Mouse (Mus musculus): ENCODE data around the gene Gm13420. TPM values are rescaled to one million over a fixed set of nuclear protein-coding genes. Genes with fewer than 3 reads are reported as not detected.
"Not testable (repeated sequence)": the region's sequence is repeated elsewhere in the genome, so short reads cannot be mapped to it uniquely, and the experiment has no call there.

Gm13420 gene
- polyA plus RNA-seq, 1 experiment from 2014 or later, result 0.25 TPM

GRCm38 (mm10) chr2:29716143-29716542, 35.3 kb downstream of the Gm13420 start:
- Histone ChIP-seq H3K9ac (replicated peaks; ENCODE audit: low read length) (no peak overlapping the region), H3K27ac (replicated peaks; ENCODE audit: low read depth, low read length) (no peak overlapping the region)
- 32% methylated on average over 7 of the region's 7 CpGs for WGBS

GRCm38 (mm10) chr2:29714127-29714526, 37.4 kb downstream of the Gm13420 start:
- WGBS, result 93% methylated on average over 5 of the region's 5 CpGs
- Histone ChIP-seq H3K36me3 (replicated peaks; ENCODE audit: control insufficient read depth, insufficient read depth, low read depth, low read length) (no peaks in the 10 kb centered on the region; the same call in 1 of the 2 replicates), H3K4me2 (ENCODE audit: low read depth, low read length) (no peak overlapping the region), H3K9me3 (replicated peaks; ENCODE audit: control insufficient read depth, low read length) (no peaks in the 10 kb centered on the region), H3K27ac (replicated peaks; ENCODE audit: low read depth, low read length) (no peak overlapping the region), H3K4me1 (ENCODE audit: control insufficient read depth, insufficient read depth, low read length) (no peaks in the 10 kb centered on the region), H3K27me3 (ENCODE audit: control insufficient read depth, insufficient read depth, low read length) (no peaks in the 10 kb centered on the region), H3K9ac (replicated peaks; ENCODE audit: low read length) (no peak overlapping the region), H3K4me3 (ENCODE audit: low read depth, low read length) (no peak overlapping the region)
- ATAC-seq (replicated peaks; ENCODE audit: insufficient number of reproducible peaks, low FRiP score, low TSS enrichment, low read depth) (no peak), DNase-seq (ENCODE audit: low spot score) (no peak)

More at GRCm38 (mm10) chr2:29716143-29716542, 35.3 kb downstream of the Gm13420 start:
- Histone ChIP-seq H3K9me3 (replicated peaks; ENCODE audit: control insufficient read depth, low read length) (no peaks in the 10 kb centered on the region), H3K4me1 (ENCODE audit: control insufficient read depth, insufficient read depth, low read length) (no peaks in the 10 kb centered on the region), H3K27me3 (ENCODE audit: control insufficient read depth, insufficient read depth, low read length) (no peaks in the 10 kb centered on the region), H3K36me3 (replicated peaks; ENCODE audit: control insufficient read depth, insufficient read depth, low read depth, low read length) (no peaks in the 10 kb centered on the region; the same call in 1 of the 2 replicates), H3K4me3 (ENCODE audit: low read depth, low read length) (no peak overlapping the region), H3K4me2 (ENCODE audit: low read depth, low read length) (no peak overlapping the region)
- DNase-seq (ENCODE audit: low spot score) (no peak), ATAC-seq (replicated peaks; ENCODE audit: insufficient number of reproducible peaks, low FRiP score, low TSS enrichment, low read depth) (no peak)

GRCm38 (mm10) chr2:29713501-29713900, 38.0 kb downstream of the Gm13420 start:
- Histone ChIP-seq H3K36me3 (replicated peaks; ENCODE audit: control insufficient read depth, insufficient read depth, low read depth, low read length) (no peaks in the 10 kb centered on the region; the same call in 1 of the 2 replicates), H3K4me2 (ENCODE audit: low read depth, low read length) (no peak overlapping the region), H3K9me3 (replicated peaks; ENCODE audit: control insufficient read depth, low read length) (no peaks in the 10 kb centered on the region), H3K4me1 (ENCODE audit: control insufficient read depth, insufficient read depth, low read length) (no peaks in the 10 kb centered on the region), H3K27ac (replicated peaks; ENCODE audit: low read depth, low read length) (no peak overlapping the region), H3K27me3 (ENCODE audit: control insufficient read depth, insufficient read depth, low read length) (no peaks in the 10 kb centered on the region), H3K9ac (replicated peaks; ENCODE audit: low read length) (no peak overlapping the region), H3K4me3 (ENCODE audit: low read depth, low read length) (no peak overlapping the region)
- no peak for ATAC-seq (replicated peaks; ENCODE audit: insufficient number of reproducible peaks, low FRiP score, low TSS enrichment, low read depth)
- WGBS, result 100% methylated on average over 1 of the region's 2 CpGs
- DNase-seq (ENCODE audit: low spot score), result no peak

GRCm38 (mm10) chr2:29711877-29712276, 39.6 kb downstream of the Gm13420 start:
- Histone ChIP-seq H3K4me2 (ENCODE audit: low read depth, low read length) (no peak overlapping the region), H3K9me3 (replicated peaks; ENCODE audit: control insufficient read depth, low read length) (no peaks in the 10 kb centered on the region), H3K9ac (replicated peaks; ENCODE audit: low read length) (no peak overlapping the region), H3K4me1 (ENCODE audit: control insufficient read depth, insufficient read depth, low read length) (no peaks in the 10 kb centered on the region), H3K36me3 (replicated peaks; ENCODE audit: control insufficient read depth, insufficient read depth, low read depth, low read length) (no peaks in the 10 kb centered on the region; the same call in none of the 2 replicates), H3K27me3 (ENCODE audit: control insufficient read depth, insufficient read depth, low read length) (no peaks in the 10 kb centered on the region), H3K4me3 (ENCODE audit: low read depth, low read length) (no peak overlapping the region), H3K27ac (replicated peaks; ENCODE audit: low read depth, low read length) (no peak overlapping the region)
- no peak for DNase-seq (ENCODE audit: low spot score)
- ATAC-seq (replicated peaks; ENCODE audit: insufficient number of reproducible peaks, low FRiP score, low TSS enrichment, low read depth), result no peak
- WGBS, result 83% methylated on average over 5 of the region's 5 CpGs

- Histone ChIP-seq H3K9me3 (replicated peaks; ENCODE audit: control insufficient read depth, low read length) (no peaks in the 10 kb centered on the region), H3K4me2 (ENCODE audit: low read depth, low read length) (no peak overlapping the region), H3K27ac (replicated peaks; ENCODE audit: low read depth, low read length) (no peak overlapping the region), H3K4me3 (ENCODE audit: low read depth, low read length) (no peak overlapping the region), H3K4me1 (ENCODE audit: control insufficient read depth, insufficient read depth, low read length) (no peaks in the 10 kb centered on the region), H3K9ac (replicated peaks; ENCODE audit: low read length) (no peak overlapping the region), H3K27me3 (ENCODE audit: control insufficient read depth, insufficient read depth, low read length) (no peaks in the 10 kb centered on the region), H3K36me3 (replicated peaks; ENCODE audit: control insufficient read depth, insufficient read depth, low read depth, low read length) (peaks cover 2% of the 10 kb centered on the region)
- no peak for ATAC-seq (replicated peaks; ENCODE audit: insufficient number of reproducible peaks, low FRiP score, low TSS enrichment, low read depth)
- DNase-seq (ENCODE audit: low spot score), result no peak
- 83% methylated on average over 3 of the region's 3 CpGs for WGBS
Measured at GRCm38 (mm10) chr2:29711038-29711437, 40.4 kb downstream of the Gm13420 start.

GRCm38 (mm10) chr2:29708209-29708608, 43.3 kb downstream of the Gm13420 start:
- DNase-seq (ENCODE audit: low spot score); H3K36me3 ChIP-seq (replicated peaks; ENCODE audit: control insufficient read depth, insufficient read depth, low read depth, low read length); H3K9me3 ChIP-seq (replicated peaks; ENCODE audit: control insufficient read depth, low read length); H3K4me2 ChIP-seq (ENCODE audit: low read depth, low read length); ATAC-seq (replicated peaks; ENCODE audit: insufficient number of reproducible peaks, low FRiP score, low TSS enrichment, low read depth); H3K4me1 ChIP-seq (ENCODE audit: control insufficient read depth, insufficient read depth, low read length); H3K4me3 ChIP-seq (ENCODE audit: low read depth, low read length); H3K9ac ChIP-seq (replicated peaks; ENCODE audit: low read length); H3K27me3 ChIP-seq (ENCODE audit: control insufficient read depth, insufficient read depth, low read length); H3K27ac ChIP-seq (replicated peaks; ENCODE audit: low read depth, low read length): not testable (repeated sequence)
- WGBS, result 91% methylated on average over 4 of the region's 4 CpGs

- 85% methylated on average over 4 of the region's 4 CpGs for WGBS
- Histone ChIP-seq H3K9me3 (replicated peaks; ENCODE audit: control insufficient read depth, low read length) (no peaks in the 10 kb centered on the region), H3K4me2 (ENCODE audit: low read depth, low read length) (no peak overlapping the region), H3K36me3 (replicated peaks; ENCODE audit: control insufficient read depth, insufficient read depth, low read depth, low read length) (peaks cover 2% of the 10 kb centered on the region), H3K4me1 (ENCODE audit: control insufficient read depth, insufficient read depth, low read length) (no peaks in the 10 kb centered on the region), H3K4me3 (ENCODE audit: low read depth, low read length) (no peak overlapping the region), H3K27me3 (ENCODE audit: control insufficient read depth, insufficient read depth, low read length) (no peaks in the 10 kb centered on the region), H3K9ac (replicated peaks; ENCODE audit: low read length) (no peak overlapping the region), H3K27ac (replicated peaks; ENCODE audit: low read depth, low read length) (no peak overlapping the region)
- no peak for DNase-seq (ENCODE audit: low spot score)
- no peak for ATAC-seq (replicated peaks; ENCODE audit: insufficient number of reproducible peaks, low FRiP score, low TSS enrichment, low read depth)
Measured at GRCm38 (mm10) chr2:29707731-29708130, 43.8 kb downstream of the Gm13420 start.

GRCm38 (mm10) chr2:29706726-29707620, 44.5 kb downstream of the Gm13420 start:
- Histone ChIP-seq H3K27ac (replicated peaks; ENCODE audit: low read depth, low read length) (no peak overlapping the region), H3K36me3 (replicated peaks; ENCODE audit: control insufficient read depth, insufficient read depth, low read depth, low read length) (peaks cover 7% of the 10 kb centered on the region)

More at GRCm38 (mm10) chr2:29706726-29707620, 44.5 kb downstream of the Gm13420 start:
- Histone ChIP-seq H3K4me2 (ENCODE audit: low read depth, low read length) (no peak overlapping the region), H3K9me3 (replicated peaks; ENCODE audit: control insufficient read depth, low read length) (no peaks in the 10 kb centered on the region), H3K4me1 (ENCODE audit: control insufficient read depth, insufficient read depth, low read length) (no peaks in the 10 kb centered on the region), H3K9ac (replicated peaks; ENCODE audit: low read length) (no peak overlapping the region; the same call in 1 of the 2 replicates), H3K4me3 (ENCODE audit: low read depth, low read length) (no peak overlapping the region), H3K27me3 (ENCODE audit: control insufficient read depth, insufficient read depth, low read length) (no peaks in the 10 kb centered on the region)
- DNase-seq (ENCODE audit: low spot score) (no peak), ATAC-seq (replicated peaks; ENCODE audit: insufficient number of reproducible peaks, low FRiP score, low TSS enrichment, low read depth) (no peak)
- WGBS, result 94% methylated on average over 18 of the region's 18 CpGs
